Mouse (Mus musculus) layer of hippocampus, adult 2 months (tissue): Measurements from ENCODE around the gene Ikzf2. TPM values are rescaled to one million over a fixed set of nuclear protein-coding genes. Genes with fewer than 3 reads are reported as not detected.

Source experiments
- DNase-seq, 2 experiments: peaks; one replicate each; pipeline ENCODE4 v3.0.0; 2022; ENCODE audit warnings: low spot score in 2 of 2
- H3K27ac ChIP-seq: fragments of 200-600 bp; 2 replicates; pipeline ENCODE4 v1.8.1; 2022
- H3K4me3 ChIP-seq: fragments of 200-600 bp; 2 replicates; pipeline ENCODE4 v1.8.1; 2022; ENCODE audit warnings: mild to moderate bottlenecking
- CTCF ChIP-seq: fragments of 200-600 bp; conservative IDR thresholded peaks from 2 replicates; pipeline ENCODE4 v1.8.1; 2022; ENCODE audit warnings: antibody characterized with exemption, mild to moderate bottlenecking, moderate library complexity
- total RNA-seq, 2 experiments: library from RNA; stranded (reverse); gene quantifications; 2 replicates each; pipeline ENCODE4 v1.2.3; 2021

Ikzf2 gene
- total RNA-seq, 2 experiments from 2014 or later, result 9.2 to 10.5 TPM

GRCm38 (mm10) chr1:69508275-69508674 lies 178.8 kb downstream of the Ikzf2 start:
- no peak overlapping the region for H3K4me3 ChIP-seq
- no peak overlapping the region for H3K27ac ChIP-seq
- DNase-seq, result no peak
- TF ChIP-seq CTCF, result no peak

- Histone ChIP-seq H3K27ac (no peak overlapping the region), H3K4me3 (no peak overlapping the region)
- DNase-seq, result no peak
- no peak for TF ChIP-seq CTCF
Measured at GRCm38 (mm10) chr1:69507513-69507912, 179.5 kb downstream of the Ikzf2 start.

- Histone ChIP-seq H3K4me3 (no peak overlapping the region), H3K27ac (no peak overlapping the region)
- no peak for DNase-seq
- no peak for TF ChIP-seq CTCF
Measured at GRCm38 (mm10) chr1:69506615-69507159, 180.4 kb downstream of the Ikzf2 start.

GRCm38 (mm10) chr1:69506011-69506410 lies 181.0 kb downstream of the Ikzf2 start:
- no peak overlapping the region for H3K27ac ChIP-seq
- H3K4me3 ChIP-seq, result no peak overlapping the region
- DNase-seq, result no peak

GRCm38 (mm10) chr1:69500388-69500787 lies 186.7 kb downstream of the Ikzf2 start:
- no peak for TF ChIP-seq CTCF
- no peak for DNase-seq
- Histone ChIP-seq H3K27ac (no peak overlapping the region), H3K4me3 (no peak overlapping the region)

More at GRCm38 (mm10) chr1:69506011-69506410, 181.0 kb downstream of the Ikzf2 start:
- no peak for TF ChIP-seq CTCF

DNA sequence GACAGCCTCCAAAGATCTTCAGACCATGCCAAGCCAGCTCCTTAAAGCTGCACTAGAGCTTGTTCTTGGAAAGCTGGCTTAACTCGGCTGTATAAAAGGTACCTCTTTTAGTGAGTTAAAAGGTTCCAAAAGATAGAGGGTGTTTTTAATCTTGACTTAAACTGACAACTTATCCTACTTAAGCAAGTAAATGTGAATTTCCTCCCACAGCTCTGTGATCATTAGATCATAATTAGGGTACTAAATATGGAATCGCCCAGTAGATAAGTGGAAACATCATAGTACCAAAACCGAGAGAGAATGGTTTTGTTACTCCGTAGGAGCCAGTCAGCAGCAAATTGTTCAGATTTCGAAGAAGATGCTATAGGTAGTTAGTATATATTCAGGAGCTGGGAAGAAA lies 187.4 kb downstream of the Ikzf2 start:
- TF ChIP-seq CTCF, result no peak

DNA sequence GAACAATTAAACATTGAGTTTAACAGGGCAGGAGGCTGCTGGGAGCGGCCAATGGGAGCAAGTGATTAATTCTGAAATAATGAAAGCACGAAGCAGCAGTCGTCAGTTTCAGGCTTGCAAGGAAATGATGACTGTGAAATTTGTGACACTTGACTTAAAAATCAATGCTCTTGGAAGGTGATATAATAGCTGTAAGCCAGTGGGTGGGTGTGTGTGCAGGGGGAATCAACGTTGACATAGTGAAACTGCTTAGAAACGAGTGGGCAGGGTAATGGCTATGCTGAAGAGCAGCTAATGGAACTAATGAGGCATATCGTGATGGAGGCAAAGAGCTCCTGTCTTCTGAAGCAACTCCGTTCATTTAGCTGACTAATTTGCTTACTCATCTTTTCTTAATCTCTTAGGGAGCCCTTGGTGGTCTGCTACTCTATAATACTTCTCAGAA lies 188.2 kb downstream of the Ikzf2 start:
- TF ChIP-seq CTCF, result no peak
- peak overlapping the region; percentile 40 for H3K4me3 ChIP-seq
- DNase-seq, result no peak
- no peak overlapping the region for H3K27ac ChIP-seq

More for the DNA sequence above, 187.4 kb downstream of the Ikzf2 start:
- no peak overlapping the region for H3K4me3 ChIP-seq
- no peak for DNase-seq
- H3K27ac ChIP-seq, result no peak overlapping the region

DNA sequence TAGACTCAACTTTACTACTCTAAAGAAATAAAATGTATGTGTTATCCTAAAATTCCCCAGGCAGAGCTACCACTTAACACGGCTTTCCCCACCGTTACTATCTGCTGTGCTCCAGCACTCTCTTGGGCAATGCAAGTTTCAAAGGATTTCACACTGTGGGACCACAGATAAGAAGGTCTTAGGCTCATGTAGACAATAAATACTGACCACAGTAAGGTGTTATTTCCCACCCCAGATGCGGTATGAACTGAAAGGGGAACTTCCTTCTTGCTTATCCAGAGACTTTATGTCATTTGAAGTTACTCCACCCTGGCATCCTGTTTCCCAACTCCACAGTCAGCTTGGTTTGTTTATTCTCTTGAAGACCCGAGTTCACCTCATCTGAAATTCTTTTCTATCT lies 191.0 kb downstream of the Ikzf2 start:
- no peak overlapping the region for H3K4me3 ChIP-seq
- DNase-seq, result no peak
- TF ChIP-seq CTCF, result no peak
- no peak overlapping the region for H3K27ac ChIP-seq

GRCm38 (mm10) chr1:69493309-69494047 lies 193.6 kb downstream of the Ikzf2 start:
- H3K27ac ChIP-seq, result 0 out of 2 replicates have a peak overlapping the region, but pooled peaks have one; percentile 5
- no peak for TF ChIP-seq CTCF
- DNase-seq, result peak; percentile 34 to 51
- H3K4me3 ChIP-seq, result no peak overlapping the region; the same call in 1 of the 2 replicates

DNA sequence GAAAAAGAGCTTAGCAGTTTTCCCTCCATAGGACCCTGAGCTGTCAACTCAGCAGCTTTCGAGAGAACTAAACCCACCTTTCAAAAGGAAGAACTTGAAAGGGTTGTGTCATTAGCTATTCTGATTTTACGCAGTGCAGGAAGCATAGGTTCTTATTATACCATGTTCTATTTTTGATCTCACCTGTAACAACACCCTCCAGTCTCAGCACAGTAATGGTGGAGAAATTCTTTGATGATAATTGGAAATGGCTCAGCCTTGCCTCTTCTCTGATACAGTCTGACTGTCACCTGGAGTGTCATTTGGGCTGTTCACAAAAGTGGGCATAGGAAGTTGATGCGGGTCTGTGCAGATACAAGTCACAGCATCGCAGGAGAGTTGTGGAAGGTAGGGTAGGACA lies 195.0 kb downstream of the Ikzf2 start:
- no peak for DNase-seq
- Histone ChIP-seq H3K4me3 (no peak overlapping the region), H3K27ac (no peak overlapping the region)
- no peak for TF ChIP-seq CTCF

GRCm38 (mm10) chr1:69489026-69489425 lies 198.0 kb downstream of the Ikzf2 start:
- no peak overlapping the region for H3K4me3 ChIP-seq
- no peak overlapping the region for H3K27ac ChIP-seq
- no peak for TF ChIP-seq CTCF
- DNase-seq, result no peak

- no peak overlapping the region for H3K27ac ChIP-seq
- no peak for DNase-seq
- H3K4me3 ChIP-seq, result no peak overlapping the region
- TF ChIP-seq CTCF, result no peak
Measured at GRCm38 (mm10) chr1:69488625-69489024, 198.4 kb downstream of the Ikzf2 start.

Other genes with a start within 250 kb of the Ikzf2 start
- under 1 TPM; 0.46 to 0.56 TPM for gene Spag16, start 139.7 kb upstream of the Ikzf2 start, total RNA-seq